Mouse (Mus musculus): ENCODE results near the gene Prkce.

Prkce gene

DNA sequence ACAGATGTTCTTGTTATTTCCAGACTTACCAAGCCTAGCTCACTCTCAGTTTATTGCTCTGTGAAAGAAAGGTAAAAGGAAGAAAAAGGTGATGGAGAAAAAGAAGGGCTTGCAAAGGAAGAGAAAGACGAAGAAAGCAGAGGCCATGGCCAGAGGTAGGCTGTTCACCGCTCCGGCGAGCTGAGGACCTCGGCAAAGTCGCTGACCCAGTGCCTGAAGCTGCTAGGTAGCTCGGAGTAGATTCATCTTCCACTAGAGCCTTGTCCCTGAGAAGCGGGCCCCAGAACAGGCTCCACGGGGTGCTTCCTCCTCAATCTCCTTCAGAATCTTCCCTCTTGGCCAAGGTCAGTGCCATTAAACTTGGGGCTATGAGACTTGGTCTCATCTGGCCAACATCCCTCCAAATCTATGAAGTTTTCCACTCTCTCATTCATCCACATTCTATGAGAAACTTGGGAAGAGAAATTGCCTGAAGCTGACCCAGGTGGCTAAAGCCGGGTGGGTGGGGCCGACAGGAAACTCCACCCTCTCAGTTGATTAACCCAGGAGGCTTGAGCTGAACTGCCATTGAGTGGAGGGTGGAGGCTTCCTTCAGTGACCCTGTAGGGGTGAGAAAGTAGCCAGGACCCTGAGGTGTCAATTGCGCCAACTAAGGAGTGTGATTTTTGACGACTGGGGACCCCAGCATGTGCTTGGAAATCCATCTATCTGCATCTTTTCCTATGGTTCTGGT is 502.2 kb downstream of the Prkce start:
- no peak for DNase-seq (ENCODE audit: low read depth in 2 of 2, low spot score in 2 of 2)

DNA sequence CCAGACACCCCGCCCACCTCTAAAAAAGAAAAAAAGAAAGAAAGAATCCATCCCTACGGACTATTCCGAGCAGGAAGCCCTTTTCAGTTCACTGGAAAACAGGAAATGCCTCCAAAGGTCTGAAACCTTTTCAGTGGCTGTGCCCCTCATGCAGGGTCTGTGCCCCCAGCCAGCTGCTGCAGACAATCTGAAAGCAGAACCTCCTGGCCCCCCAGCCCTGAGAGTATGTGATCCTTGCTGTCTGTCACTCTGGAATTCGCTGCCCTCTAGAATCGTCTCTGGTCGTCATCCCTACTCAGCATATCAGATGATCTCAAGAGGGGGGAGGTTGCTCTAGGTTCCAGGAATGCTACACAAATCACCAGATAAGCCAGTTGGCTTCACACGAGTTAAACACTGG is 503.1 kb downstream of the Prkce start:
- DNase-seq (ENCODE audit: low read depth in 2 of 2, low spot score in 2 of 2): no peak

DNA sequence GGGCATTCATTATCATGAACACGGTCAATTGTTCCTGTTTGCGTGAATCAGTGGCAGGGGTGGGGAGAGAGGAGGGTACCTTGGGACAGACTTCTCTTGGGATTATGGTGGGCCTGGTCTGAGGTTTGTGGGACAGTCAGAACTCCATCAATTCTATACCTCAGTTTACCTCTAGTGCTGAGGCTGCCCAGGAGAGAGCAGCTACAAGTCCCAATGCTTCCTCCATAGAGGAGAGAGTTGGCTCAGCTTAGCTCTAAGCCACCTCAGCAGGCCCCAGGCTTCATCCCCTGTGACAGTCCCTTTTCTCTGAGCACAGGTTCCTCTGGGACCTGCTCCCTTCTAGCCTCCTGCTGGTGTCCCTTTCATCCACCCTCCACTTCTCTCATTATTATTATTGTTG is 507.4 kb downstream of the Prkce start:
- no peak for DNase-seq (ENCODE audit: low read depth in 2 of 2, low spot score in 2 of 2)

DNA sequence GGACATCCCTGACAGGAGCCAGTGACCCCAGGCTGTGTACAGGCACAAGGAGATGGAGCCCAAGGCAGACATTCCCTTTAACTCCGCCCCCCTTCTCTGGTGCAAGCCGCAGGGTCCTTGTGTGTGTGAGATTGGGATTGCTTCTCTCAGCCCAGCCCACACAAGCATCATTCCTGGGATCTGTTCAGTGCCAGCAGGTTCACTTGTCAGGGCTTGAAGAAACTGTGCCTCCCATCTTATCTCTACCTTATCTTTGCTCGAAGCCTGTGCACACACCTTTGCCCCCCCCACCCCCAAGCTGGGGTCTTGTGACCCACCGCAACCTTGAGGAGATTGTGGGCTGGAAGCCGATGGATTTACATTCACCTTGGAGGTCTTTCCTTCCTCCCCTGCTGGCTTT is 508.8 kb downstream of the Prkce start:
- no peak for DNase-seq (ENCODE audit: low read depth in 2 of 2, low spot score in 2 of 2)

DNA sequence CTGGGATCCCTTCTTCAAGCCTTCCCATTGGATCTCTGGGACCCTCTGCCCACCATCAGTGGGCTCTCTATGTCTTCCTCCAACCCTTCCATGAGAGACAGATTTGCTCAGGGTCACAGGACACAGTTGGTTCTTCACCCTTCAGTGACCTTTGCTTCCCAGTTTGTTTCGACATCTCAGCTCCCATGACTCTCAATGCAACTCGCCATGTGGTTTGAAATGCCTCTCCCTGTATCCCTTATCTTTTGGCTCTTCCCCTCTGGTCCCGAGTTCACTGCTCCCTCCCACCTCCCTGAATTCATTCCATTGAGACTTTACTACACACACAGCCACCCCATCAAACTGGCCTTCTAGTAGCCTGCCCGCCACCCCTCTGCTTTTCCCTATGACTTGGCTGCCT is 509.3 kb downstream of the Prkce start:
- DNase-seq (ENCODE audit: low read depth in 2 of 2, low spot score in 2 of 2): no peak

DNA sequence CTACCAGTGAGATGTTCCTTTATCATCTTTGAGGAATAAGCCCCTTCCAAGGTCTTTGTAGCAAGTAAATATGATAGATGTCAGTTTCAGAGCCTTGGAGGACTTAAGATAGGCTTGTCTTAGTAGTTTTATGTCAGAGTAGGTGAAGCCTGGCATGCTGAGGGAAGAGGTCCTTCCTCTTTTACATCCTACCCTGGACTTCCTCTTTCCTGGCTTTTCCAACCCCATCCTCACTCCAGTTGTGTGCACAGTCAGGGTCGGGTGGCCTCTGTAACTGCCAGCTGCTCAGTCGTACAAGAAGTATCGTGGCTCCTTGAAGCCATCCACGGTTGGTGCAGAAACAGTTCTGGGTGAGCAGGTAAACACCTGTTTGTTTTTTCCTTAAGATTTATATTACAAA is 517.7 kb downstream of the Prkce start:
- no peak for DNase-seq (ENCODE audit: low read depth in 2 of 2, low spot score in 2 of 2)

DNA sequence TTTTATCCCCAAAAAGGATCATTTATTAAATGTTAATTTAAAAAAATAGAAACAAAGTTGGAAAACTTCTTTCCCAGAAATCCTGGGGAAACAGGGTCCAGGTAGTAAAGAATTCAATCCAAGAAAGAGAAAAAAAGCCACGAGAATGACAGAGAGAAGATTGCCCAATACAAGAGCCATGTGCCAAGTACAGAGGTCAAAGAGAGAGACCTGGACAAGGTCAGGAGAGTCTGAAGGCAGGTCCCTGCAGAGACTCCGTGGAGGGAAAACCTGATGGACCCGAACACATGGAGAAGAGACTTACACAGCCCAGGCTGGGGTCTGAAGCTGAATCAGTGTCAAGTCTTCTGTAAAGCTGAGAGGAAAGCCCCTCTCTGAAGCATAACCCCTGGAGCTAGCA is 519.4 kb downstream of the Prkce start:
- no peak for DNase-seq (ENCODE audit: low read depth in 2 of 2, low spot score in 2 of 2)

DNA sequence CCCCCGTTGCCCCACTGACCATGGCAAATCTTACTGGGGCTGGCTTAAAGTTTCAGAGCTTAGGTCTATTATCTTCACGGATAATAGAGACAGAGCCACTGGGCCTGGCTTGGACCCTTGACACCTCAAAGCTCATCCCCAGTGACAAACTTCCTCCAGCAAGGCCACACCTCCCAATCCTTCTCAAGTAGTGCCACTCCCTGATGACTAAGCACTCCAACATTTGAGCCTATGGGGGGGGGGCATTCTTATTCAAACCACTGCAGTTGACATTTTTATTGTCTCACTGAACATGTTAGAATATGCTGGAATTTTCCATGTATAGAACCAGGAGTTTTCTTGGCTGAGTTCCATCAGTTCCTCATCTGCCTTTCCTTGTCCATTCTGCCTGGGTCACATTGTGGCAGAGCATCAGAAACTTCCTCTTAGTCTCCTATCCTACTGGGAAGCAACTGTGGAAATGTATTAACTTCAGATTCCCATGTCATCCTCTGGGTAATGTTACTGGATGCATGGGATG is 523.3 kb downstream of the Prkce start:
- no peak for DNase-seq (ENCODE audit: low read depth in 2 of 2, low spot score in 2 of 2)

DNA sequence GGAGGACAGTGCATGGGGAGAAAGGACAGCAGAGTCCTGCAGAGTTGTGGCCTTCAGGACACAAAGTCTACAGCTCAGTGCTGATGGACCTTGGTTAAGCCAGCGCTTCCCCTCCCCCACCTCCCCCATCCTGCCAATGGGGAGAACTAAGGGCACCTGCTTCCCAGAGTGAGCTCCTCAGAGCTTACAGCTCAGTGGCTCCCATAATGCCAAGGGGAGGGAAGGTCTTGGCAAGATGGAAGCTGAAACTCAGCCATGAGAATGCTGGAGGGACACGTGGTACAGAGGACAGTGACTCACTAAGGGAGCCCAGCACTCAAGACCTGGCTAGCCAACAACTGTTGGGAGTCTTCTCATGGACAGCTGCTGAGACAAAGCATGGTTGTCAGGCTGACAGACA is 530.2 kb downstream of the Prkce start:
- no peak for DNase-seq (ENCODE audit: low read depth in 2 of 2, low spot score in 2 of 2)

DNA sequence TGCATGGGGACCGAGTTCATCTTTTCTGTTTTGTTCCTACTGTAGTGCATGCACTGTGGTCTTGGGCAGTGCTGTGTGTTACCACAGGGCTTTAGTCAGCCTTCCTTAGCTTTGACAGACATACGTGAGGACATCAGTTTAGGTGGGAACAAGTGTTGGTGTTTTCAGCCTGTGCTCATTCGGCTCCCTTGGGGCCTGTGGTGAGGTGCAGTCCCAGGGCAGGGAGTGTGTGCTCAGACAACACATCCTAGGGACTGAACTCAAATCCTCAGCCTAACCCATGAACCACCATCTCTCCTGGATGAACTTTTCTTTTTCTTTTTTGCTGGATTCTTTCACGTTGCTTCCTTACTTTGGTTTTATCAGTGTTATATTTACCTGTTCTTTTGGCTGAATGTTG is 535.8 kb downstream of the Prkce start:
- DNase-seq (ENCODE audit: low read depth in 2 of 2, low spot score in 2 of 2): no peak

DNA sequence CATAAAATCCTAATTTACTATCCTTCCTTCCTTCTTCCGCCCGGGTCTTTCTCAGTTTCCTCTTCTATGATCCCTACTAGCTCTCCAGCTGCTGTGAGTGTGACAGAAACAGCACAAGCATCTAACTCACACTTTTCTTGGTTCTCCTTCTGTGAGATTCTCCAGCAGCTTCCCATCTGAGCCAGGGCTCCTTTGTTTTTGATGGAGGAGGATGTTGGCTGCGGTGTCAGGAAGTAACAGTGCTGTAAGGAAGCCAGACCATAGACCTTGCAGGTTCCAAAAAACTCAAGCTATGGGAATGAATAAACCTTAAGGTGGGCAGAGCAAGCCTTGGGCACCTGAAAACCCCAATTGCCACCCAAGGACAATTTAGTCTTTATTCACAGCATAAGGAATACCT is 537.7 kb downstream of the Prkce start:
- DNase-seq (ENCODE audit: low read depth in 2 of 2, low spot score in 2 of 2): no peak

DNA sequence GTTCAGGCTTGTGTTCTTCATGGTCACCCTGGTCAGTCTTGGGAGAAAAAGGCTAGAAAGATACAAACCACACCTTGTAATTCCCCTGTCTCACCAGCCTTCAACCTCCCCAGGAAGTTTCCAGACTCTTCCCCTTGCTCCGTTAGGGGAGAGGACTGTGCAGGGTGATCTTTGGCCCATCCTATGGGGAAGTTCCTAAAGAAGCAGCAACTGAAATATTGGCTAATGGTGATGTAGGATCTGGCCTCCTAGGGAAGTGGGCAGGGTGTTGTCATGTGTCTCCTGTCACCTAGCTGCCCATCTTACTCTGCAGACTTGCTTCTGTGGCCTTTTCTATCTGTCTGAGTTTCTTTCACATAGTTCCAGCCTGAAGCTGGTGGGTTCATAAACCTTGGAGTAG is 538.9 kb downstream of the Prkce start:
- DNase-seq (ENCODE audit: low read depth in 2 of 2, low spot score in 2 of 2): no peak
